Mouse (Mus musculus): ENCODE measurements around the gene Pacrg. TPM values are rescaled to one million over a fixed set of nuclear protein-coding genes. Genes with fewer than 3 reads are reported as not detected.

The Pacrg gene
- polyA plus RNA-seq, 1 experiment from 2014 or later, result 0.57 TPM

GRCm38 (mm10) chr17:10635955-10636470, 204.1 kb downstream of the Pacrg start:
- H3K4me2 ChIP-seq (replicated peaks; ENCODE audit: low read depth), result no peak overlapping the region
- no peaks in the 10 kb centered on the region for H3K36me3 ChIP-seq (ENCODE audit: control insufficient read depth, insufficient read depth)
- no peak overlapping the region for H3K4me3 ChIP-seq (ENCODE audit: low read depth, low read length)
- no peak for TF ChIP-seq CTCF (IDR thresholded peaks at IDR 0.05; ENCODE audit: low read depth)
- H3K9me3 ChIP-seq (ENCODE audit: control insufficient read depth), result no peaks in the 10 kb centered on the region
- H3K4me1 ChIP-seq (replicated peaks; ENCODE audit: control insufficient read depth, insufficient read depth, low read length), result no peaks in the 10 kb centered on the region
- 75% methylated on average over 8 of the region's 8 CpGs for WGBS
- no peak for ATAC-seq
- H3K27me3 ChIP-seq (replicated peaks; ENCODE audit: control insufficient read depth, insufficient read depth, low read length), result no peaks in the 10 kb centered on the region
- no peak overlapping the region for H3K9ac ChIP-seq (ENCODE audit: low read depth, low read length)
- H3K27ac ChIP-seq (ENCODE audit: low read depth, low read length), result no peak overlapping the region

DNA sequence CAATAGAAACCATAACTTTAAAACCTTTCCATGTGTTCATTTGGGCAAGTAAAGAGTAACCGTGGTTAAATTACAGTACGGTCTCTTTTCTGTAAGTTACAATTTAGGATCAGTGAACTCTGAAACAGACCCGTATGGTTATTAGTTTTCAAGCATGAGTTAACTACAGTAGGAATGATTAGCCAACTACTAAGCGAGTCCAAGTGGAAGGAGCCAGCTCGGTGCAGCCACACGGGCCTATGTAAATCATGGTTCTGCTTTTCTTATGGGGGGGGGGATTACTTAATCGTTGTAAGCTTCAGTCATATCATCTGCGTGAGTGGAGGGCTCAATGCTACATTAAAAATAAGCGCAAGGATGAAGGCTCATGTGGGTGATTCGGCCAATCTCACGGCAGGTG, 204.6 kb downstream of the Pacrg start:
- no peak overlapping the region for H3K27ac ChIP-seq (ENCODE audit: low read depth, low read length)
- H3K4me3 ChIP-seq (ENCODE audit: low read depth, low read length), result no peak overlapping the region
- no peak for TF ChIP-seq CTCF (IDR thresholded peaks at IDR 0.05; ENCODE audit: low read depth)
- no peak for ATAC-seq
- no peak overlapping the region for H3K4me2 ChIP-seq (replicated peaks; ENCODE audit: low read depth)
- no peak overlapping the region for H3K9ac ChIP-seq (ENCODE audit: low read depth, low read length)
- H3K27me3 ChIP-seq (replicated peaks; ENCODE audit: control insufficient read depth, insufficient read depth, low read length), result no peaks in the 10 kb centered on the region
- WGBS, result 94% methylated on average over 11 of the region's 11 CpGs
- H3K4me1 ChIP-seq (replicated peaks; ENCODE audit: control insufficient read depth, insufficient read depth, low read length), result no peaks in the 10 kb centered on the region
- no peaks in the 10 kb centered on the region for H3K9me3 ChIP-seq (ENCODE audit: control insufficient read depth)
- no peaks in the 10 kb centered on the region for H3K36me3 ChIP-seq (ENCODE audit: control insufficient read depth, insufficient read depth)

DNA sequence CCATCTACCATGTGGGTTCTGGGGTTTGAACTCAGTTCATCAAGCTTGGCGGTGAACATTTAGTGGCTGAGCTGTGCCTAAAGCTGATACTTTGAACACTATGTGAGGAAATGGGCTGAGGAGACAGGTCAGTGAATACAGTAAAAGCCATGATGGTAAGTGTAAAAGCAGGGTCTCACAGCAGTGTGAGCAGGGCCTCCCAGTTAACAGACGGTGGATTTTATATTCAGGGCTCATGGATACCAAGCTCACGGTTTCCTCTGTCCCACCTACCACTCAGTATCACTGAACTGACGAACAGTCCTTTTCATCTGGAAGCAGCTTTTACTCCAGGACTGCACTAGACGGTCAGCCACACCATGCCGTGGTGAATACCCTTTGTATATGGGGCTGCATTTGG, 205.1 kb downstream of the Pacrg start:
- H3K27ac ChIP-seq (ENCODE audit: low read depth, low read length), result no peak overlapping the region
- no peak overlapping the region for H3K4me2 ChIP-seq (replicated peaks; ENCODE audit: low read depth)
- no peak for TF ChIP-seq CTCF (IDR thresholded peaks at IDR 0.05; ENCODE audit: low read depth)
- H3K36me3 ChIP-seq (ENCODE audit: control insufficient read depth, insufficient read depth), result no peaks in the 10 kb centered on the region
- no peaks in the 10 kb centered on the region for H3K4me1 ChIP-seq (replicated peaks; ENCODE audit: control insufficient read depth, insufficient read depth, low read length)
- H3K9me3 ChIP-seq (ENCODE audit: control insufficient read depth), result no peaks in the 10 kb centered on the region
- no peak overlapping the region for H3K4me3 ChIP-seq (ENCODE audit: low read depth, low read length)
- H3K9ac ChIP-seq (ENCODE audit: low read depth, low read length), result no peak overlapping the region
- 94% methylated on average over 6 of the region's 6 CpGs for WGBS
- ATAC-seq, result no peak
- no peaks in the 10 kb centered on the region for H3K27me3 ChIP-seq (replicated peaks; ENCODE audit: control insufficient read depth, insufficient read depth, low read length)

GRCm38 (mm10) chr17:10633769-10634168, 206.3 kb downstream of the Pacrg start:
- Histone ChIP-seq H3K27ac (ENCODE audit: low read depth, low read length) (no peak overlapping the region), H3K9ac (ENCODE audit: low read depth, low read length) (no peak overlapping the region), H3K4me1 (replicated peaks; ENCODE audit: control insufficient read depth, insufficient read depth, low read length) (no peaks in the 10 kb centered on the region), H3K36me3 (ENCODE audit: control insufficient read depth, insufficient read depth) (no peaks in the 10 kb centered on the region), H3K4me3 (ENCODE audit: low read depth, low read length) (no peak overlapping the region), H3K9me3 (ENCODE audit: control insufficient read depth) (no peaks in the 10 kb centered on the region), H3K4me2 (replicated peaks; ENCODE audit: low read depth) (no peak overlapping the region), H3K27me3 (replicated peaks; ENCODE audit: control insufficient read depth, insufficient read depth, low read length) (no peaks in the 10 kb centered on the region)
- WGBS, result 88% methylated on average over 7 of the region's 7 CpGs
- no peak for TF ChIP-seq CTCF (IDR thresholded peaks at IDR 0.05; ENCODE audit: low read depth)
- ATAC-seq, result no peak

DNA sequence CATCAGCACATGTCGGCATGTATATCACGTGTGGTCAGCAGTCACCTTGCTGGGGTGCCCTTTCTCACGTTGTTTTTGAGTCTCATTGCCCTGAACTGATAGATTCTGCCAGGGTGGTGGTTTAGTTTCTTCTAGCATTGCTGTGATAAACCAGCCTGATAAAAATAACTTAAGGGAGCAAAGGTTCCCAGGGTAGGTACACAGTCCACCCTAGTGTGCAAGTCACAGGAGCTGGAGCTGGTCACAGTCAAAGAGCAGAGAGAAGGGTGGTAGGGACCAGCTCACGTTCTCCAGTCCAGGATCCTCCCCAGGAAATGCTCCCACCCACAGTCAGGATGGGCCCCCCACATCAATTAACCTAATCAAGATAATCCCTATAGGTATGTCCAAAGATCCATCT, 211.9 kb downstream of the Pacrg start:
- Histone ChIP-seq H3K27ac (ENCODE audit: low read depth, low read length) (no peak overlapping the region), H3K4me3 (ENCODE audit: low read depth, low read length) (no peak overlapping the region), H3K9me3 (ENCODE audit: control insufficient read depth) (no peaks in the 10 kb centered on the region), H3K4me1 (replicated peaks; ENCODE audit: control insufficient read depth, insufficient read depth, low read length) (no peaks in the 10 kb centered on the region), H3K9ac (ENCODE audit: low read depth, low read length) (no peak overlapping the region), H3K27me3 (replicated peaks; ENCODE audit: control insufficient read depth, insufficient read depth, low read length) (no peaks in the 10 kb centered on the region), H3K4me2 (replicated peaks; ENCODE audit: low read depth) (no peak overlapping the region), H3K36me3 (ENCODE audit: control insufficient read depth, insufficient read depth) (no peaks in the 10 kb centered on the region)
- WGBS, result 60% methylated on average over 4 of the region's 4 CpGs
- ATAC-seq, result no peak; the same call in 1 of the 2 replicates
- no peak for TF ChIP-seq CTCF (IDR thresholded peaks at IDR 0.05; ENCODE audit: low read depth)

- ATAC-seq, result no peak
- WGBS, result 81% methylated on average over 2 of the region's 2 CpGs
- H3K36me3 ChIP-seq (ENCODE audit: control insufficient read depth, insufficient read depth), result no peaks in the 10 kb centered on the region
- H3K27ac ChIP-seq (ENCODE audit: low read depth, low read length), result no peak overlapping the region
- no peaks in the 10 kb centered on the region for H3K27me3 ChIP-seq (replicated peaks; ENCODE audit: control insufficient read depth, insufficient read depth, low read length)
- H3K9me3 ChIP-seq (ENCODE audit: control insufficient read depth), result no peaks in the 10 kb centered on the region
- TF ChIP-seq CTCF (IDR thresholded peaks at IDR 0.05; ENCODE audit: low read depth), result no peak
- no peak overlapping the region for H3K9ac ChIP-seq (ENCODE audit: low read depth, low read length)
- H3K4me1 ChIP-seq (replicated peaks; ENCODE audit: control insufficient read depth, insufficient read depth, low read length), result no peaks in the 10 kb centered on the region
- H3K4me3 ChIP-seq (ENCODE audit: low read depth, low read length), result no peak overlapping the region
- H3K4me2 ChIP-seq (replicated peaks; ENCODE audit: low read depth), result no peak overlapping the region
Measured at GRCm38 (mm10) chr17:10627476-10627875, 212.6 kb downstream of the Pacrg start.
